Mouse (Mus musculus) testis, postnatal 14 days (tissue): ENCODE data around the gene Cnksr3.

ENCODE experiments used
- DNase-seq: peaks from one replicate; pipeline ENCODE4 v3.0.0; 2021; ENCODE audit warnings: low spot score

Gene Cnksr3

GRCm38 (mm10) chr10:7076662-7077211 is 135.3 kb downstream of the Cnksr3 start:
- no peak for DNase-seq

- peak; percentile 57 for DNase-seq
These were observed 135.8 kb downstream of the Cnksr3 start for GRCm38 (mm10) chr10:7076201-7076600.

GRCm38 (mm10) chr10:7075661-7076060 is 136.4 kb downstream of the Cnksr3 start:
- no peak for DNase-seq

- no peak for DNase-seq
These were observed 137.8 kb downstream of the Cnksr3 start for GRCm38 (mm10) chr10:7074231-7074630.

- no peak for DNase-seq
These were observed 141.1 kb downstream of the Cnksr3 start for GRCm38 (mm10) chr10:7070924-7071323.

- no peak for DNase-seq
These were observed 141.8 kb downstream of the Cnksr3 start for GRCm38 (mm10) chr10:7070100-7070835.

- no peak for DNase-seq
These were observed 142.9 kb downstream of the Cnksr3 start for GRCm38 (mm10) chr10:7069090-7069489.
